Mouse (Mus musculus): ENCODE measurements around the gene Amz1.

GRCm38 (mm10) chr5:140722121-140722520 lies 1.8 kb upstream of the Amz1 start:
- TF ChIP-seq TAL1 (IDR thresholded peaks at IDR 0.05; ENCODE audit: low read length), result no peak
- no peak for TF ChIP-seq GATA1 (IDR thresholded peaks at IDR 0.05; ENCODE audit: low read length)
